Mouse (Mus musculus) ovary, postnatal 10 days (tissue): ENCODE results near the gene Gm1043.

Experiments
- DNase-seq: peaks from one replicate; pipeline ENCODE4 v3.0.0; 2022; ENCODE audit warnings: low spot score

Gene Gm1043

GRCm38 (mm10) chr5:37085241-37085640, at the start of gene Gm1043:
TSS of gene Gm1043 (plus strand) at chr5:37085370.
- no peak for DNase-seq

- no peak for DNase-seq
These were observed 49.3 kb upstream of the Gm1043 start for GRCm38 (mm10) chr5:37035896-37036295.

- no peak for DNase-seq
These were observed 48.3 kb upstream of the Gm1043 start for GRCm38 (mm10) chr5:37036884-37037283.

GRCm38 (mm10) chr5:37039908-37040307, 45.3 kb upstream of the Gm1043 start:
- DNase-seq = no peak

GRCm38 (mm10) chr5:37040711-37041110, 44.5 kb upstream of the Gm1043 start:
- DNase-seq = no peak

- no peak for DNase-seq
These were observed 43.5 kb upstream of the Gm1043 start for GRCm38 (mm10) chr5:37041651-37042050.

- DNase-seq = no peak
These were observed 42.2 kb upstream of the Gm1043 start for GRCm38 (mm10) chr5:37042934-37043333.

- no peak for DNase-seq
These were observed 40.4 kb upstream of the Gm1043 start for GRCm38 (mm10) chr5:37044793-37045192.

- DNase-seq = no peak
These were observed 39.6 kb upstream of the Gm1043 start for GRCm38 (mm10) chr5:37045582-37045981.

GRCm38 (mm10) chr5:37046791-37047190, 38.4 kb upstream of the Gm1043 start:
- no peak for DNase-seq

- DNase-seq = no peak
These were observed 37.8 kb upstream of the Gm1043 start for GRCm38 (mm10) chr5:37047206-37047915.

- DNase-seq = no peak
These were observed 37.2 kb upstream of the Gm1043 start for GRCm38 (mm10) chr5:37047992-37048391.

GRCm38 (mm10) chr5:37049111-37049510, 36.1 kb upstream of the Gm1043 start:
- no peak for DNase-seq

- no peak for DNase-seq
These were observed 34.4 kb upstream of the Gm1043 start for GRCm38 (mm10) chr5:37050521-37051373.

- DNase-seq = no peak
These were observed 33.6 kb upstream of the Gm1043 start for GRCm38 (mm10) chr5:37051374-37052100.

GRCm38 (mm10) chr5:37052846-37053245, 32.3 kb upstream of the Gm1043 start:
- no peak for DNase-seq

GRCm38 (mm10) chr5:37055789-37056188, 29.4 kb upstream of the Gm1043 start:
- DNase-seq = no peak

- no peak for DNase-seq
These were observed 28.7 kb upstream of the Gm1043 start for GRCm38 (mm10) chr5:37056471-37056870.

GRCm38 (mm10) chr5:37061612-37062011, 23.6 kb upstream of the Gm1043 start:
- DNase-seq = no peak

- DNase-seq = no peak
These were observed 20.4 kb upstream of the Gm1043 start for GRCm38 (mm10) chr5:37064454-37065449.
